Mouse (Mus musculus) subcutaneous adipose tissue, adult 2 months (tissue): ENCODE data around the gene Limd1. TPM values are rescaled to one million over a fixed set of nuclear protein-coding genes. Genes with fewer than 3 reads are reported as not detected.

Source experiments
- polyA plus RNA-seq: library from polyadenylated mRNA; depleted of rRNA; stranded (reverse); fragments of >200 nt; gene quantifications from 2 replicates; pipeline ENCODE4 v1.2.3, GENCODE M21; 2012; ENCODE audit warnings: low replicate concordance; rRNA removed

Limd1 gene
- 56.9 and 75.0 TPM in 2 replicates for polyA plus RNA-seq

GRCm38 (mm10) chr9:123478586-123479195, at the start of gene Limd1:
TSS of gene Limd1 (plus strand) at chr9:123478706.

GRCm38 (mm10) chr9:123529392-123530157, 51.1 kb downstream of the Limd1 start, which contains the start of gene Sacm1l:
TSS of gene Sacm1l (plus strand) at chr9:123529759.

Other genes starting within 250 kb of the Limd1 start
- 7.4 and 36.0 TPM in 2 replicates for gene Tmem158, start 217.9 kb upstream of the Limd1 start, polyA plus RNA-seq
- gene Lars2, start 111.8 kb upstream of the Limd1 start, polyA plus RNA-seq, result 237 and 282 TPM in 2 replicates
- gene Sacm1l, start 51.1 kb downstream of the Limd1 start, polyA plus RNA-seq, result 12.2 and 15.9 TPM in 2 replicates
- 0.01 and 0.03 TPM in 2 replicates for gene Slc6a20b, start 153.9 kb downstream of the Limd1 start, polyA plus RNA-seq
- gene Ccr9, start 199.7 kb downstream of the Limd1 start, polyA plus RNA-seq, result 0.27 and 0.42 TPM in 2 replicates
- gene Slc6a20a, start 200.2 kb downstream of the Limd1 start, polyA plus RNA-seq, result not detected in 2 replicates
- gene Lztfl1, start 239.0 kb downstream of the Limd1 start, polyA plus RNA-seq, result 4.2 and 5.2 TPM in 2 replicates